Mouse (Mus musculus) ES-E14 (cell line): Measurements from ENCODE around the gene Dnal1. TPM values are rescaled to one million over a fixed set of nuclear protein-coding genes. Genes with fewer than 3 reads are reported as not detected.

ENCODE experiments used
- DNase-seq: peaks from one replicate; pipeline ENCODE4 v3.0.0-alpha.2; 2013; ENCODE audit warnings: low read depth, low spot score
- H3K27ac ChIP-seq: 2 replicates; pipeline ENCODE4 v1.5.1; 2012; ENCODE audit warnings: low read depth, mild to moderate bottlenecking, low read length, moderate library complexity, mixed read lengths; ENCODE audit not compliant: poor library complexity, insufficient read depth, severe bottlenecking
- H3K36me3 ChIP-seq: 2 replicates; pipeline ENCODE4 v1.6.1; 2012; ENCODE audit warnings: mild to moderate bottlenecking, low read length, moderate library complexity, mixed read lengths; ENCODE audit not compliant: control insufficient read depth, poor library complexity, insufficient read depth, severe bottlenecking
- H3K4me1 ChIP-seq, 2 experiments: fragments of 150-350 bp in 1 of 2; sonication (generic) in 1 of 2; 2 replicates each; pipeline ENCODE4 v1.6.1; 2012; ENCODE audit warnings: low read length in 2 of 2, mild to moderate bottlenecking in 1 of 2, mixed read lengths in 1 of 2; ENCODE audit not compliant: control insufficient read depth in 2 of 2, insufficient read depth in 2 of 2, poor library complexity in 1 of 2
- H3K4me3 ChIP-seq, 2 experiments: fragments of 150-350 bp in 1 of 2; sonication (generic) in 1 of 2; 2 replicates each; pipeline ENCODE4 v1.5.1; 2012; ENCODE audit warnings: low read length in 2 of 2, low read depth in 1 of 2, mild to moderate bottlenecking in 1 of 2, mixed read lengths in 1 of 2; ENCODE audit not compliant: insufficient read depth in 1 of 2, poor library complexity in 1 of 2, severe bottlenecking in 1 of 2
- H3K9ac ChIP-seq: 2 replicates; pipeline ENCODE4 v1.6.1; 2012; ENCODE audit warnings: low read depth, mild to moderate bottlenecking, low read length, mixed read lengths; ENCODE audit not compliant: poor library complexity, insufficient read depth, severe bottlenecking
- H3K9me3 ChIP-seq: fragments of 150-350 bp; sonication (generic); 2 replicates; pipeline ENCODE4 v1.6.1; 2012; ENCODE audit warnings: low read depth, mild to moderate bottlenecking, low read length; ENCODE audit not compliant: control insufficient read depth, insufficient read depth
- CHD2 ChIP-seq: IDR thresholded peaks from 2 replicates; pipeline ENCODE4 v1.6.1; 2014; ENCODE audit warnings: mild to moderate bottlenecking, low read depth, low read length, inconsistent platforms
- HCFC1 ChIP-seq: IDR thresholded peaks from 2 replicates; pipeline ENCODE4 v1.6.1; 2012; ENCODE audit warnings: low read length, inconsistent platforms, borderline replicate concordance; ENCODE audit not compliant: insufficient read depth
- MAFK ChIP-seq: IDR thresholded peaks from 2 replicates; pipeline ENCODE4 v1.6.1; 2014; ENCODE audit warnings: mild to moderate bottlenecking, low read depth, low read length, inconsistent platforms; ENCODE audit not compliant: insufficient read depth
- ZC3H11A ChIP-seq: IDR thresholded peaks from 2 replicates; pipeline ENCODE4 v1.6.1; 2012; ENCODE audit warnings: low read depth, mild to moderate bottlenecking, inconsistent platforms, low read length, borderline replicate concordance
- ZNF384 ChIP-seq: IDR thresholded peaks from 2 replicates; pipeline ENCODE4 v1.6.1; 2012; ENCODE audit warnings: low read depth, low read length, inconsistent platforms
- in situ Hi-C, 2 experiments: fragments of 600-800 bp; cut with MboI; formaldehyde crosslinking; loops; one replicate each; pipeline ENCODE4 v1.15.1; 2025; ENCODE audit warnings: low sequenced_read_pairs in 2 of 2, inconsistent platforms in 1 of 2; ENCODE audit not compliant: unreplicated experiment in 2 of 2
- total RNA-seq: library from RNA; depleted of rRNA; stranded (reverse); fragments of 300-350 nt; gene quantifications from 2 replicates; pipeline ENCODE4 v1.2.3, GENCODE M21; 2012

The Dnal1 gene
- total RNA-seq, 1 experiment: 3.5 TPM

GRCm38 (mm10) chr12:84173309-84173915 is 59.2 kb downstream of the Dnal1 start:
- TF ChIP-seq MAFK: no peak
- no peak for TF ChIP-seq CHD2
- no peak for TF ChIP-seq HCFC1
- TF ChIP-seq ZNF384: no peak
- TF ChIP-seq ZC3H11A: no peak
- Histone ChIP-seq H3K9ac (no peak overlapping the region), H3K4me3 (peak overlapping the region; percentile 11 to 12; a peak in 2 of 4 replicates), H3K4me1 (peaks cover 18 to 40% of the 10 kb centered on the region in 2 experiments), H3K27ac (no peak overlapping the region), H3K36me3 (peaks cover 25% of the 10 kb centered on the region; the same call in 1 of the 2 replicates), H3K9me3 (no peaks in the 10 kb centered on the region)
- in situ Hi-C loops: no loop called here
- no peak for DNase-seq

GRCm38 (mm10) chr12:84174190-84174811 is 60.1 kb downstream of the Dnal1 start:
- H3K4me1 ChIP-seq: peaks cover 20 to 49% of the 10 kb centered on the region in 2 experiments
- no peak for TF ChIP-seq CHD2
- TF ChIP-seq ZC3H11A: no peak
- no peak for TF ChIP-seq ZNF384
- no peak for TF ChIP-seq MAFK
- no peak for TF ChIP-seq HCFC1
- no peak overlapping the region for H3K4me3 ChIP-seq
- DNase-seq: no peak
- peaks cover 25% of the 10 kb centered on the region; the same call in 1 of the 2 replicates for H3K36me3 ChIP-seq
- in situ Hi-C loops: no loop called here
- H3K9me3 ChIP-seq: no peaks in the 10 kb centered on the region
- peak overlapping the region; percentile 41 for H3K27ac ChIP-seq
- no peak overlapping the region for H3K9ac ChIP-seq

- Histone ChIP-seq H3K27ac (no peak overlapping the region; the same call in 1 of the 2 replicates), H3K36me3 (peaks cover 25% of the 10 kb centered on the region; the same call in 1 of the 2 replicates), H3K4me3 (peak overlapping the region in 1 of 2 experiments; percentile 17; a peak in 1 of 4 replicates), H3K9me3 (no peaks in the 10 kb centered on the region), H3K9ac (no peak overlapping the region), H3K4me1 (peaks cover 20 to 49% of the 10 kb centered on the region in 2 experiments)
- in situ Hi-C loops: no loop called here
- DNase-seq: no peak
- TF ChIP-seq HCFC1 (no peak), ZNF384 (no peak), ZC3H11A (no peak), CHD2 (no peak), MAFK (no peak)
Observed at GRCm38 (mm10) chr12:84174871-84175270, 60.7 kb downstream of the Dnal1 start.

DNA sequence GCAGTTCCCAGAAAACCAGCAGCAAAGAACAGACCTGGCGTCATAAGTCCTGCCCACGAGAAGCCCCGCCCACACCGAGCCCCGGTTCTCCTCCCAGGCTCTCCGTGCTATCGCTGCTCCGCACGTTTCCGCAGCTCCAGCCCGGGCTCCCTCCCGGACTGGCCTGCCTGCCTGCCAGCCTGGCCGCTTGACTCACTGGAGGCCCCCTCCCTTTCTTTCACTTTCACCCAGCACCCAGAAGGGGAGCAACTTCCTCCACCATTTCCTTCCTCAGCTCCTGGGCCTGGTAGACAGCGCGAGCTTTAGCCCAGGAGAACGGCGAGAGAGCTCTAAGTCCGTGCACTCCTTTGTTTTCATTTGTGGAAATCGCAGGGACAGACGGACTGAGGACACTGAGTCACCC is 61.5 kb downstream of the Dnal1 start:
- DNase-seq: no peak
- H3K4me1 ChIP-seq: peaks cover 20 to 49% of the 10 kb centered on the region in 2 experiments
- TF ChIP-seq HCFC1: no peak
- no peak for TF ChIP-seq ZNF384
- TF ChIP-seq CHD2: no peak
- TF ChIP-seq MAFK: no peak
- no peak for TF ChIP-seq ZC3H11A
- no peaks in the 10 kb centered on the region for H3K9me3 ChIP-seq
- in situ Hi-C loops: no loop called here
- peak overlapping the region; percentile 65 for H3K27ac ChIP-seq
- H3K9ac ChIP-seq: peak overlapping the region; percentile 71
- peaks cover 25% of the 10 kb centered on the region; the same call in 1 of the 2 replicates for H3K36me3 ChIP-seq
- H3K4me3 ChIP-seq: peak overlapping the region; percentile 66 to 68
